In genomic region chr5:92019960-92020359, GRCm38 (mm10) we compare ENCODE assay signal across 39 mouse cellular contexts. TPM values are rescaled to one million over a fixed set of nuclear protein-coding genes. Genes with fewer than 3 reads are reported as not detected.
"Had no signal": no experiment of that assay in that cellular context is flagged by ENCODE, and none has a peak within 500 bp of the region (broad histone marks: within the 10 kb centered on the region; RNA-seq: fewer than 3 reads in every experiment).

No protein-coding gene starts in this region.

- H3K9me3 ChIP-seq: heart, embryonic 10.5 days; heart, embryonic 12.5 days; hindbrain, embryonic 10.5 days; hindbrain, embryonic 12.5 days; intestine, embryonic 15.5 days; limb, embryonic 13.5 days; limb, embryonic 15.5 days had no signal

- H3K4me1 ChIP-seq: heart, embryonic 10.5 days; heart, embryonic 12.5 days; hindbrain, embryonic 10.5 days; hindbrain, embryonic 12.5 days; intestine, embryonic 15.5 days; limb, embryonic 13.5 days; limb, embryonic 15.5 days had no signal

- ATAC-seq: hindbrain, embryonic 16.5 days; inflammation-experienced regulatory T-cells, adult 6 months; intestine, embryonic 15.5 days; intestine, postnatal 0 days had no signal

- H3K27ac ChIP-seq: heart, adult 2 months; heart, embryonic 10.5 days; hindbrain, embryonic 10.5 days; hindbrain, embryonic 12.5 days; hindbrain, embryonic 14.5 days; intestine, embryonic 15.5 days; limb, embryonic 13.5 days; limb, embryonic 15.5 days had no signal

- H3K9ac ChIP-seq: heart, embryonic 12.5 days; hindbrain, embryonic 12.5 days; hindbrain, embryonic 14.5 days; intestine, embryonic 15.5 days; limb, embryonic 13.5 days; limb, embryonic 15.5 days had no signal

- H3K36me3 ChIP-seq: heart, embryonic 10.5 days; heart, embryonic 12.5 days; hindbrain, embryonic 10.5 days; hindbrain, embryonic 12.5 days; intestine, embryonic 15.5 days; limb, embryonic 13.5 days; limb, embryonic 15.5 days had no signal

- H3K4me3 ChIP-seq: heart, adult 2 months; heart, embryonic 10.5 days; heart, embryonic 12.5 days; hindbrain, embryonic 10.5 days; hindbrain, embryonic 12.5 days; intestine, embryonic 15.5 days; limb, embryonic 13.5 days; limb, embryonic 15.5 days had no signal

- H3K27me3 ChIP-seq: heart, embryonic 12.5 days; hindbrain, embryonic 12.5 days; intestine, embryonic 15.5 days; limb, embryonic 13.5 days; limb, embryonic 15.5 days had no signal

- DNase-seq: gastrocnemius, postnatal 14 days; gastrocnemius, postnatal 36 days; heart, adult 2 months; heart, postnatal 10 days; heart, postnatal 4 days; kidney, adult 18-20 months; kidney, adult 8-10 months; kidney, postnatal 10 days; kidney, postnatal 25 days; kidney, postnatal 4 days; layer of hippocampus, adult 9-11 months; layer of hippocampus, postnatal 36 days; left cerebral cortex, postnatal 4 days had no signal

RNA-seq across cellular contexts. Expression of gene Odaph, which starts 32.7 kb away (rescaled TPM):
- total RNA-seq: gastrocnemius, adult 8-10 months; gastrocnemius, postnatal 14 days; gastrocnemius, postnatal 36 days; heart, adult 2 months; heart, postnatal 10 days; heart, postnatal 25 days; heart, postnatal 4 days; layer of hippocampus, adult 8-10 months; layer of hippocampus, postnatal 14 days; layer of hippocampus, postnatal 36 days; left cerebral cortex, adult 18-20 months; left cerebral cortex, adult 8-10 months; left cerebral cortex, postnatal 10 days; left cerebral cortex, postnatal 25 days; left cerebral cortex, postnatal 4 days; liver, adult 2 months had no signal
- polyA plus RNA-seq: gonadal fat pad, adult 2 months; heart, adult 2 months; heart, embryonic 10.5 days; heart, embryonic 12.5 days; heart, embryonic 14.5 days; heart, embryonic 16.5 days; hindbrain, embryonic 10.5 days; hindbrain, embryonic 12.5 days; hindbrain, embryonic 14.5 days; inflammation-experienced regulatory T-cells, adult 6 months; intestine, embryonic 15.5 days; intestine, postnatal 0 days; kidney, embryonic 14.5 days; kidney, embryonic 16.5 days; limb, embryonic 11.5 days; limb, embryonic 13.5 days; liver, adult 2 months had no signal
